Mouse (Mus musculus) lung, adult 2 months (tissue): ENCODE data around the gene Rnf41. TPM values are rescaled to one million over a fixed set of nuclear protein-coding genes. Genes with fewer than 3 reads are reported as not detected.

Experiments used
- DNase-seq: peaks from one replicate; pipeline ENCODE4 v3.0.0; 2022
- H3K4me1 ChIP-seq: fragments of 200-500 bp; 2 replicates; pipeline ENCODE4 v1.6.1; 2011; ENCODE audit warnings: low read length; ENCODE audit not compliant: control insufficient read depth, insufficient read depth
- H3K4me3 ChIP-seq: fragments of 200-500 bp; replicated peaks from 2 replicates; pipeline ENCODE3; 2011; ENCODE audit warnings: low read depth, mild to moderate bottlenecking, control low read depth, low read length; ENCODE audit errors: extremely low read depth
- CTCF ChIP-seq: fragments of 200-500 bp; IDR thresholded peaks from 2 replicates; pipeline ENCODE4 v1.5.1; 2011; ENCODE audit warnings: mild to moderate bottlenecking, low read length, control low read depth; ENCODE audit not compliant: insufficient read depth
- POLR2A ChIP-seq: fragments of 200-500 bp; IDR thresholded peaks from 2 replicates; pipeline ENCODE4 v1.6.1; 2011; ENCODE audit warnings: low read depth, mild to moderate bottlenecking, control low read depth, low read length, borderline replicate concordance; ENCODE audit errors: extremely low read depth
- WGBS: fragments of 180-500 bp; shearing (Covaris S2); methylation state at CpG from one replicate; pipeline ENCODE4 v1.1.7; 2018; 5-methylcytosine and 5-hydroxymethylcytosine counted together
- polyA plus RNA-seq: library from polyadenylated mRNA; depleted of rRNA; stranded (reverse); fragments of >200 nt; gene quantifications from 2 replicates; pipeline ENCODE4 v1.2.3, GENCODE M21; 2012

The Rnf41 gene
- polyA plus RNA-seq, 1 experiment = 25.5 TPM

- WGBS = 30% methylated on average over 2 of the region's 2 CpGs
- DNase-seq = no peak
- no peak for TF ChIP-seq POLR2A
- no peak for TF ChIP-seq CTCF
- Histone ChIP-seq H3K4me3 (no peak within 1 kb of the TSS), H3K4me1 (no peaks in the 10 kb centered on the region)
Observed at GRCm38 (mm10) chr10:128401056-128401455, 10.4 kb upstream of the Rnf41 start, which contains the start of gene Slc39a5. Gene Slc39a5 (minus strand): TSS chr10:128401229.

GRCm38 (mm10) chr10:128401638-128402037, 9.8 kb upstream of the Rnf41 start:
- WGBS = 72% methylated on average over 9 of the region's 9 CpGs
- H3K4me1 ChIP-seq = no peaks in the 10 kb centered on the region
- no peak for DNase-seq
- H3K4me3 ChIP-seq = no peak overlapping the region
- TF ChIP-seq CTCF (no peak), POLR2A (no peak)

- Histone ChIP-seq H3K4me3 (no peak overlapping the region), H3K4me1 (peaks cover 3% of the 10 kb centered on the region)
- TF ChIP-seq POLR2A = no peak
- TF ChIP-seq CTCF = no peak
- no peak for DNase-seq
- WGBS = 80% methylated on average over 7 of the region's 7 CpGs
Observed at GRCm38 (mm10) chr10:128403931-128404330, 7.5 kb upstream of the Rnf41 start.

GRCm38 (mm10) chr10:128408591-128409535, 2.6 kb upstream of the Rnf41 start:
- no peak for DNase-seq
- no peak for TF ChIP-seq POLR2A
- TF ChIP-seq CTCF = no peak
- 17% methylated on average over 35 of the region's 35 CpGs for WGBS
- Histone ChIP-seq H3K4me3 (peak overlapping the region; percentile 89), H3K4me1 (peaks cover 18% of the 10 kb centered on the region)

GRCm38 (mm10) chr10:128409692-128410559, 1.5 kb upstream of the Rnf41 start:
- Histone ChIP-seq H3K4me1 (peaks cover 18% of the 10 kb centered on the region), H3K4me3 (peak overlapping the region; percentile 89)
- peak; percentile 91 for DNase-seq
- WGBS = 3% methylated on average over 36 of the region's 36 CpGs
- peak; percentile 51 for TF ChIP-seq CTCF
- TF ChIP-seq POLR2A = peak; percentile 47; the same call in 1 of the 2 replicates

- TF ChIP-seq CTCF (no peak), POLR2A (no peak)
- 14% methylated on average over 4 of the region's 4 CpGs for WGBS
- Histone ChIP-seq H3K4me1 (peaks cover 18% of the 10 kb centered on the region), H3K4me3 (no peak overlapping the region)
- DNase-seq = no peak
Observed at GRCm38 (mm10) chr10:128410560-128410845, 954 bp upstream of the Rnf41 start.

GRCm38 (mm10) chr10:128412055-128412381, 561 bp downstream of the Rnf41 start:
- TF ChIP-seq POLR2A (no peak), CTCF (no peak)
- H3K4me1 ChIP-seq = peaks cover 18% of the 10 kb centered on the region
- H3K4me3 ChIP-seq = peak overlapping the region; percentile 94
- no peak for DNase-seq
- under 1% methylated on average over 14 of the region's 14 CpGs for WGBS

- no peak overlapping the region for H3K4me3 ChIP-seq
- WGBS = 2% methylated on average over 1 of the region's 1 CpGs
- no peak for TF ChIP-seq POLR2A
- no peak for TF ChIP-seq CTCF
- DNase-seq = no peak
- peaks cover 18% of the 10 kb centered on the region for H3K4me1 ChIP-seq
Observed at GRCm38 (mm10) chr10:128412558-128412957, 1.1 kb downstream of the Rnf41 start.

GRCm38 (mm10) chr10:128413076-128413475, 1.6 kb downstream of the Rnf41 start:
- DNase-seq = no peak
- Histone ChIP-seq H3K4me1 (peaks cover 18% of the 10 kb centered on the region), H3K4me3 (no peak overlapping the region)
- WGBS = 16% methylated on average over 1 of the region's 1 CpGs
- TF ChIP-seq POLR2A = no peak
- TF ChIP-seq CTCF = no peak
